Mouse (Mus musculus) ES-Bruce4 (cell line): ENCODE results near the gene Plekha4. TPM values are rescaled to one million over a fixed set of nuclear protein-coding genes. Genes with fewer than 3 reads are reported as not detected.
"Not testable (repeated sequence)": the region's sequence is repeated elsewhere in the genome, so short reads cannot be mapped to it uniquely, and the experiment has no call there.

ENCODE experiments used
- H3K27ac ChIP-seq: 2 replicates; pipeline ENCODE4 v1.5.1; 2012; ENCODE audit warnings: low read length, inconsistent platforms; ENCODE audit not compliant: insufficient read depth
- H3K27me3 ChIP-seq: 2 replicates; pipeline ENCODE4 v1.6.1; 2012; ENCODE audit warnings: mild to moderate bottlenecking, low read length, inconsistent platforms; ENCODE audit not compliant: control insufficient read depth, poor library complexity, insufficient read depth, severe bottlenecking
- H3K36me3 ChIP-seq: 2 replicates; pipeline ENCODE4 v1.6.1; 2012; ENCODE audit warnings: inconsistent platforms, mild to moderate bottlenecking, low read length, moderate library complexity; ENCODE audit not compliant: control insufficient read depth, poor library complexity, insufficient read depth, severe bottlenecking
- H3K4me1 ChIP-seq: one replicate; pipeline ENCODE4 v1.8.1; 2011; ENCODE audit warnings: low read length; ENCODE audit not compliant: control insufficient read depth, insufficient read depth
- H3K4me3 ChIP-seq: 2 replicates; pipeline ENCODE4 v1.5.1; 2011; ENCODE audit warnings: low read depth, mild to moderate bottlenecking, low read length
- H3K9ac ChIP-seq: 2 replicates; pipeline ENCODE4 v1.6.1; 2012; ENCODE audit warnings: low read depth, mild to moderate bottlenecking, inconsistent platforms; ENCODE audit not compliant: poor library complexity, severe bottlenecking
- H3K9me3 ChIP-seq: replicated peaks from 2 replicates; pipeline ENCODE4 v1.6.1; 2012; ENCODE audit warnings: mild to moderate bottlenecking, low read length, inconsistent platforms; ENCODE audit not compliant: control insufficient read depth, poor library complexity, insufficient read depth, severe bottlenecking
- CTCF ChIP-seq: IDR thresholded peaks from one replicate; pipeline ENCODE4 v1.8.1; 2011; ENCODE audit warnings: low read depth, low read length
- EP300 ChIP-seq: IDR thresholded peaks from 2 replicates; pipeline ENCODE4 v1.6.1; 2011; ENCODE audit warnings: low read depth, low read length; ENCODE audit not compliant: insufficient read depth
- POLR2A ChIP-seq: IDR thresholded peaks from one replicate; pipeline ENCODE4 v1.8.1; 2011; ENCODE audit warnings: low read length; ENCODE audit not compliant: insufficient read depth
- polyA plus RNA-seq: library from polyadenylated mRNA; stranded (reverse); fragments of >200 nt; gene quantifications from 2 replicates; pipeline ENCODE4 v1.2.4, GENCODE M21; 2011; ENCODE audit warnings: low read depth; ENCODE audit not compliant: missing spikeins, insufficient read depth, insufficient read length

Plekha4 gene
- polyA plus RNA-seq, 1 experiment, result 14.3 TPM

DNA sequence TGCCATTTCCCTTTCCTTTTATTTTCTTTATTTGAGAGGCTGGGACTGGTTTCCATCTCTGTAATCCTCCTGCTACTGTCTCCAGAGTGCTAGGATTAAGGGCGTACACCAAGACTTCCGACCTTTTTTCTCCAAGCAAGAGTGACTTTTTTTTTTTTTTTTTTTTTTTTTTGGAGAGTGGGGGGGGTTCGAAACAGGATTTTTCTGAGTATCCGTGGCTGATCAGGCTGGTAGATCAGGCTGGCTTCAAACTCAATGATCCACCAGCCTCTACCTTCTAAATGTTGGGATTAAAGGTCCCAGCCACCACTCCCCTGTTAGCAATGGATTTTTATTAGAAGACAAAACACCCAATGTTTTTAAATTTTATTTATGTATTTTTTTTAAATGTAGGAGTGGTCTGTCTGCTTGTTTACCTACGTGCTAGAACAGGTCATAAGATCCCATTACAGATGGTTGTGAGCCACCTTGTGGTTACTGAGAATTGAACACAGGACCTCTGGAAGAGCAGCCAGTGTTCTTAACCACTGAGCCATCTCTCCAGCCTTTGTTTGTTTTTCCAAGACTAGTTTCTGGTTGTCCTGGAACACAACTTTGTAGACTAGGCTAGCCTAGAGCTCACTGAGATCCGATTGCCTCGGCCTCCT lies 467 bp downstream of the Plekha4 start:
- peaks cover 4% of the 10 kb centered on the region for H3K4me1 ChIP-seq
- H3K9ac ChIP-seq, result peak overlapping the region; percentile 67
- no peaks in the 10 kb centered on the region for H3K27me3 ChIP-seq
- peak overlapping the region; percentile 76 for H3K4me3 ChIP-seq
- no peaks in the 10 kb centered on the region for H3K9me3 ChIP-seq
- peaks cover 12% of the 10 kb centered on the region for H3K36me3 ChIP-seq
- TF ChIP-seq EP300 (no peak), CTCF (no peak), POLR2A (no peak)
- peak overlapping the region; percentile 67 for H3K27ac ChIP-seq

- not testable (repeated sequence) for H3K9ac ChIP-seq, H3K27ac ChIP-seq, H3K9me3 ChIP-seq, H3K27me3 ChIP-seq, H3K4me1 ChIP-seq
- peak overlapping the region; percentile 5; the same call in 1 of the 2 replicates for H3K4me3 ChIP-seq
- H3K36me3 ChIP-seq, result peaks cover 12% of the 10 kb centered on the region
These were observed 1.0 kb downstream of the Plekha4 start for GRCm38 (mm10) chr7:45527169-45527568.

GRCm38 (mm10) chr7:45529461-45529860 lies 3.3 kb downstream of the Plekha4 start:
- H3K27ac ChIP-seq, result no peak overlapping the region

DNA sequence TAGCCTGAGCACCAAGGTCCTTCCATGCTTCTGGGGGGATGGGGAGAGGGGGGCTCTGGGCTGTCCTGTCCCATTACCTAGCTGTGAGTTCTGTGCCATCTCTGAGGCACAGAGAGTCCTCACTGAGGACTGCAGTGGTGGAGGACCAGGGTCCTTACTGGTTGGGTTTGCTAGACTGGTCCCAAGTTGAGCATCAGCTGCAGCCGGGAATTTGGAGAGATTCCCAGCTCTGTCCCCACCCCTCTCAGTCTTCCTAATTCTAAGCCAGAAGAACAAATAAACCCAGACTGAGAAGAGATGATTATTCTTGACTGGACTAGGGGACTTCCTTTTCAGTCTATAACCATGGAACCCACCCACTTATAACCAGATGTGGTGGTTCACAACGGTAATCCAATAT lies 4.5 kb downstream of the Plekha4 start:
- no peaks in the 10 kb centered on the region for H3K36me3 ChIP-seq
- H3K27me3 ChIP-seq, result no peaks in the 10 kb centered on the region
- TF ChIP-seq EP300 (no peak), POLR2A (no peak), CTCF (no peak)
- H3K27ac ChIP-seq, result no peak overlapping the region
- H3K9ac ChIP-seq, result no peak overlapping the region
- no peaks in the 10 kb centered on the region for H3K9me3 ChIP-seq
- peaks cover 9% of the 10 kb centered on the region for H3K4me1 ChIP-seq
- H3K4me3 ChIP-seq, result no peak overlapping the region

More at GRCm38 (mm10) chr7:45529461-45529860, 3.3 kb downstream of the Plekha4 start:
- Histone ChIP-seq H3K4me3 (no peak overlapping the region), H3K27me3 (no peaks in the 10 kb centered on the region), H3K36me3 (peaks cover 2% of the 10 kb centered on the region), H3K9ac (no peak overlapping the region), H3K4me1 (peaks cover 7% of the 10 kb centered on the region), H3K9me3 (no peaks in the 10 kb centered on the region)
- no peak for TF ChIP-seq CTCF
- TF ChIP-seq EP300, result no peak
- TF ChIP-seq POLR2A, result no peak

- H3K4me3 ChIP-seq, result no peak overlapping the region
- H3K27me3 ChIP-seq, result no peaks in the 10 kb centered on the region
- no peak overlapping the region for H3K27ac ChIP-seq
- no peaks in the 10 kb centered on the region for H3K36me3 ChIP-seq
- no peak overlapping the region for H3K9ac ChIP-seq
- H3K9me3 ChIP-seq, result no peaks in the 10 kb centered on the region
- peaks cover 6% of the 10 kb centered on the region for H3K4me1 ChIP-seq
- TF ChIP-seq CTCF, result no peak
- TF ChIP-seq POLR2A, result no peak
- TF ChIP-seq EP300, result no peak
These were observed 9.5 kb downstream of the Plekha4 start for GRCm38 (mm10) chr7:45535676-45536075.

DNA sequence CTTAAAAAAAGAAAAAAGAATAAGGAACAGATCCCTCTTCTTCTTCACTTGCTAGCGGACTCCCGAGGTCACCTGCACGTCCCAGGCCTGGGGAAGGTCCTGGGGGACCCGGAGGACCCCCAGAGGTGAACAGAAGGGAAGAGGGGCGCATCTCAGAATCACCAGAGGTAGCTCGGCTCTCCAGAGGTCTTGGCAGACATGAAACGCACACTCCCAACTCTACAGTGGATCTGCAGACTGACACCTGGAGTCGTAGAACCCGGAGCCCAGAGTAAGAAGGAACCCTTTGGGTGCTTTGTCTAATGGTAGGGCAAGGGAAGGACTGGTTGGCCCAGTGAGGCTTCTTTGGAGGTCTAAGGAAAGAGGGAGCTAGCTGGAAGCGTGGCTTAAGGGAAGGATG lies 11.5 kb downstream of the Plekha4 start:
- no peaks in the 10 kb centered on the region for H3K27me3 ChIP-seq
- no peaks in the 10 kb centered on the region for H3K36me3 ChIP-seq
- peak overlapping the region; percentile 61 for H3K9ac ChIP-seq
- TF ChIP-seq CTCF (no peak), POLR2A (no peak), EP300 (no peak)
- H3K9me3 ChIP-seq, result no peaks in the 10 kb centered on the region
- H3K4me1 ChIP-seq, result peaks cover 2% of the 10 kb centered on the region
- H3K27ac ChIP-seq, result no peak overlapping the region; the same call in 1 of the 2 replicates
- H3K4me3 ChIP-seq, result peak overlapping the region; percentile 87
